Mouse (Mus musculus): Measurements from ENCODE around the gene Slc7a14.

DNA sequence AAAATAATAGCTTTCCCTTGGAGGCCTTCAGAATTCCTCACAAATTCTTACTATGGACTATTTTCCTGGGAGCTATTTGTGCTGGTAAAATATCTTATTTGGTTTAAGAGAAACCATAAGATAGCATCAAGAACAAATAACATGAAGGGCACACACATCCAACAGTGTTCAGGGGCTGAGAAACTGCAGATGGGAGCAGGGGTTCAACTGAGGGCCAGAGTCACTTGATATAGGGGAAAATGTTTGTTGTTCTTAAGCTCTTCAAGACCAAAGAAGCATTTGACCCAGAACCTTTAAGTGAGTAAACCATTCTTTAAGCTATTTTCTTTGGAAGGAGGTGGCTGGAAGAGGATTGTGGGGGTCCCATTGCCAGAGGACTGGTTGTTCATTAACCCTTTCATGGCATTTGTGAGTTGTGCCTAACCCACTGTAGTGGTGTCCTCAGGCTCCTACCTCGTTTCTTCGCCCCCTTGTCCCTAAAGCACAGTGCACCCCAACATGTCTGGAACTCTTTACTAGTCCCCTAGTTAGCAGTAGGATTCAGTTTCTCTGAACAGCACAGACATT is 76.3 kb downstream of the Slc7a14 start:
- TF ChIP-seq CTCF (IDR thresholded peaks at IDR 0.05) (no peak), EP300 (IDR thresholded peaks at IDR 0.05; ENCODE audit: insufficient read depth, low read depth, low read length) (no peak), POLR2A (IDR thresholded peaks at IDR 0.05; ENCODE audit: insufficient read depth, low read depth, low read length) (no peak)
